Mouse (Mus musculus) left cerebral cortex, postnatal 10 days (tissue): ENCODE measurements around the gene Fgf8. TPM values are rescaled to one million over a fixed set of nuclear protein-coding genes. Genes with fewer than 3 reads are reported as not detected.

Experiments
- DNase-seq, 2 experiments: peaks; one replicate each; pipeline ENCODE4 v3.0.0; 2021 to 2022; ENCODE audit warnings: low spot score in 2 of 2, mixed read lengths in 1 of 2; ENCODE audit errors: extremely low spot score in 1 of 2
- intact Hi-C: fragments of 180-260 bp; cut with DNase I; formaldehyde crosslinking; loops from one replicate; pipeline ENCODE4 v1.15.1; 2025
- total RNA-seq, 2 experiments: library from RNA; stranded (reverse); gene quantifications; 2 replicates each; pipeline ENCODE4 v1.2.3; 2021

Gene Fgf8
- not detected for total RNA-seq

GRCm38 (mm10) chr19:45742218-45742983, at the start of gene Fgf8:
Gene Fgf8 (minus strand): TSS chr19:45742915.
- DNase-seq = no peak
- intact Hi-C loops = no loop called here

- DNase-seq = no peak
- intact Hi-C loops = no loop called here
Measured at GRCm38 (mm10) chr19:45792404-45792803, 49.7 kb upstream of the Fgf8 start.

GRCm38 (mm10) chr19:45789888-45790874, 47.5 kb upstream of the Fgf8 start:
- intact Hi-C loops = no loop called here
- no peak for DNase-seq

GRCm38 (mm10) chr19:45789365-45789764, 46.6 kb upstream of the Fgf8 start:
- DNase-seq = no peak
- intact Hi-C loops = no loop called here

- DNase-seq = no peak
- intact Hi-C loops = no loop called here
Measured at GRCm38 (mm10) chr19:45788337-45788736, 45.6 kb upstream of the Fgf8 start.

GRCm38 (mm10) chr19:45787450-45787849, 44.7 kb upstream of the Fgf8 start:
- DNase-seq = no peak
- intact Hi-C loops = no loop called here

GRCm38 (mm10) chr19:45785470-45785869, 42.8 kb upstream of the Fgf8 start:
- no peak for DNase-seq
- intact Hi-C loops = no loop called here

GRCm38 (mm10) chr19:45783933-45784576, 41.3 kb upstream of the Fgf8 start:
- no peak for DNase-seq
- intact Hi-C loops = no loop called here

- DNase-seq = peak; percentile 98 to 99
Measured at GRCm38 (mm10) chr19:45783181-45783932, 40.6 kb upstream of the Fgf8 start, which contains the start of gene Mgea5. Gene Mgea5 (minus strand): TSS chr19:45783837.

GRCm38 (mm10) chr19:45782315-45783001, 39.7 kb upstream of the Fgf8 start:
- intact Hi-C loops = no loop called here
- peak; percentile 62 to 90 for DNase-seq

More at GRCm38 (mm10) chr19:45783181-45783932, 40.6 kb upstream of the Fgf8 start, which contains the start of gene Mgea5:
- intact Hi-C loops = no loop called here

- DNase-seq = no peak
- intact Hi-C loops = no loop called here
Measured at GRCm38 (mm10) chr19:45781676-45782075, 39.0 kb upstream of the Fgf8 start.

GRCm38 (mm10) chr19:45780350-45780915, 37.7 kb upstream of the Fgf8 start:
- no peak for DNase-seq
- intact Hi-C loops = no loop called here

GRCm38 (mm10) chr19:45775486-45775885, 32.8 kb upstream of the Fgf8 start:
- DNase-seq = no peak
- intact Hi-C loops = no loop called here

- DNase-seq = no peak
- intact Hi-C loops = no loop called here
Measured at GRCm38 (mm10) chr19:45771501-45771900, 28.8 kb upstream of the Fgf8 start.

- intact Hi-C loops = no loop called here
- DNase-seq = no peak
Measured at GRCm38 (mm10) chr19:45760810-45761209, 18.1 kb upstream of the Fgf8 start.

- DNase-seq = no peak
- intact Hi-C loops = no loop called here
Measured at GRCm38 (mm10) chr19:45758671-45759070, 16.0 kb upstream of the Fgf8 start.

- DNase-seq = no peak
- intact Hi-C loops = no loop called here
Measured at GRCm38 (mm10) chr19:45753551-45753950, 10.8 kb upstream of the Fgf8 start.

GRCm38 (mm10) chr19:45751881-45752280, 9.2 kb upstream of the Fgf8 start:
- intact Hi-C loops = no loop called here
- DNase-seq = no peak
